Mouse (Mus musculus) limb, embryonic 12.5 days (tissue): ENCODE results near the gene Smyd5. TPM values are rescaled to one million over a fixed set of nuclear protein-coding genes. Genes with fewer than 3 reads are reported as not detected.

Experiments
- ATAC-seq: fragments of 200-750 bp; cut with Nextera tagmentation; 2 replicates; pipeline ENCODE4 v1.8.0; 2017; ENCODE audit warnings: low read depth, moderate TSS enrichment; ENCODE audit not compliant: insufficient number of reproducible peaks, insufficient read depth, low FRiP score, low TSS enrichment
- H3K27ac ChIP-seq: fragments of 300-500 bp; sonication (generic); 2 replicates; pipeline ENCODE4 v1.5.1; 2016; ENCODE audit warnings: mild to moderate bottlenecking, moderate library complexity
- H3K27me3 ChIP-seq: fragments of 300-500 bp; sonication (generic); 2 replicates; pipeline ENCODE4 v1.6.1; 2016; ENCODE audit warnings: mild to moderate bottlenecking, moderate library complexity
- H3K36me3 ChIP-seq: fragments of 300-500 bp; sonication (generic); 2 replicates; pipeline ENCODE4 v1.6.1; 2016; ENCODE audit warnings: mild to moderate bottlenecking, moderate library complexity
- H3K4me1 ChIP-seq: fragments of 300-500 bp; sonication (generic); replicated peaks from 2 replicates; pipeline ENCODE4 v1.6.1; 2016
- H3K4me2 ChIP-seq: fragments of 300-500 bp; sonication (generic); 2 replicates; pipeline ENCODE4 v1.6.1; 2016; ENCODE audit warnings: mild to moderate bottlenecking, moderate library complexity
- H3K4me3 ChIP-seq: fragments of 300-500 bp; sonication (generic); replicated peaks from 2 replicates; pipeline ENCODE4 v1.5.1; 2016; ENCODE audit warnings: mild to moderate bottlenecking
- H3K9ac ChIP-seq: fragments of 300-500 bp; sonication (generic); replicated peaks from 2 replicates; pipeline ENCODE4 v1.6.1; 2016; ENCODE audit warnings: mild to moderate bottlenecking, moderate library complexity
- H3K9me3 ChIP-seq: fragments of 300-500 bp; sonication (generic); 2 replicates; pipeline ENCODE4 v1.6.1; 2016; ENCODE audit warnings: mild to moderate bottlenecking, moderate library complexity
- WGBS: fragments of 180-500 bp; shearing (Covaris S2); methylation state at CpG from one replicate; pipeline ENCODE4 v1.1.7; 2016; 5-methylcytosine and 5-hydroxymethylcytosine counted together
- polyA plus RNA-seq: library from polyadenylated mRNA; unstranded; fragments of >200 nt; fragmentation: Nextera tagmentation; extraction: Ambion mirVana; gene quantifications from 2 replicates; pipeline ENCODE4 v1.2.1, GENCODE M21; 2016

Gene Smyd5
- polyA plus RNA-seq, 1 experiment from 2014 or later, result 66.2 TPM

DNA sequence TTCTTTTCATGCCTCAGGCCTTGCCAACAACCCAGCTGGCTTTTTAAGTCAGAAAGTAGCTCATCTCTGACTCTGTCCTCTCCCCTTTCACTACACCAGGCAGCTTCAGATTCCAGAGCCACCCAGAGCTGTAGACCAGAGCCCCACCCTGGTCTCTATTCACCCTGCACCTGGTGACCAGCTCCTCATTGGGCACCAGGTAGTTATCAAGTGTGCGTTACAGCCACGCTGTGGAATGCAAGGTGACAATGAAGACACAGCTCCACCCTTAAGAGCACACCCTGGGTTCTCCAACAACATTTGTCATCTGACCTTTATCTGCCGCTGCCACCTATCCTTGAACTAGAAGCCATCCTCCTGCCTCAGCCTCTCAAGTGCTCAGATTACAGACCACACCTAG, 43.8 kb downstream of the Smyd5 start:
- no peak overlapping the region for H3K9ac ChIP-seq
- H3K4me3 ChIP-seq, result no peak overlapping the region
- peaks cover 4% of the 10 kb centered on the region for H3K4me1 ChIP-seq
- 94% methylated on average over 3 of the region's 3 CpGs for WGBS
- ATAC-seq, result no peak
- no peak overlapping the region for H3K4me2 ChIP-seq
- no peak overlapping the region for H3K27ac ChIP-seq
- no peaks in the 10 kb centered on the region for H3K9me3 ChIP-seq
- H3K36me3 ChIP-seq, result peaks cover 5% of the 10 kb centered on the region; the same call in 1 of the 2 replicates
- H3K27me3 ChIP-seq, result peaks cover 41% of the 10 kb centered on the region

- peaks cover 5% of the 10 kb centered on the region; the same call in 1 of the 2 replicates for H3K36me3 ChIP-seq
- no peaks in the 10 kb centered on the region for H3K9me3 ChIP-seq
- H3K4me1 ChIP-seq, result peaks cover 4% of the 10 kb centered on the region
- 32% methylated on average over 10 of the region's 10 CpGs for WGBS
- H3K4me2 ChIP-seq, result no peak overlapping the region
- ATAC-seq, result peak; percentile 73; the same call in 1 of the 2 replicates
- no peak overlapping the region for H3K9ac ChIP-seq
- H3K27me3 ChIP-seq, result peaks cover 59% of the 10 kb centered on the region
- H3K27ac ChIP-seq, result peak overlapping the region; percentile 23; the same call in 1 of the 2 replicates
- H3K4me3 ChIP-seq, result no peak overlapping the region
These were observed 45.7 kb downstream of the Smyd5 start for GRCm38 (mm10) chr6:85477366-85477917.

GRCm38 (mm10) chr6:85478416-85478815, 46.6 kb downstream of the Smyd5 start:
- Histone ChIP-seq H3K4me1 (peaks cover 4% of the 10 kb centered on the region), H3K27me3 (peaks cover 61% of the 10 kb centered on the region), H3K9me3 (no peaks in the 10 kb centered on the region), H3K4me3 (no peak overlapping the region), H3K27ac (no peak overlapping the region), H3K9ac (no peak overlapping the region), H3K36me3 (0 out of 2 replicates have a peak, but pooled peaks cover 5% of the 10 kb centered on the region), H3K4me2 (no peak overlapping the region)
- WGBS, result 46% methylated on average over 14 of the region's 14 CpGs
- ATAC-seq, result no peak

DNA sequence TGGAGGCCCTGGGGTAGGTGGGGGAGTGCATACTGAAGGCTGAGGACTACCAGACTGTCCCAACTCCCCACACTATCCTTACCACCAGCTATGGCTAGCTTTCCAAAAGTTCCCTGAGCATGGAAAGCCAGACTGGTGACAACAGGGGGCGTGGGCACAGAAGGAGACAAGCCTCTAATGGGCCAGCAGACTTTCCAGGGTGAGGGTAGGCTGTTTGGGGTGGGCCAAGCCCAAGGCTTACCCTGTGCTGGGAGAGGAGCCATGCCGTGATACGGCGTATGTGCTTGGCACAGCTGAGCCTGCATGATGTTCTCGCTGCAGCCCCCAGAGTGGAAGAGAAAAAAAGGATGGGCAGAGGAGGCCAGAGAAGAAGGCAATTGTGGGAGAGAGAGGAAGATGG, 48.2 kb downstream of the Smyd5 start:
- WGBS, result 82% methylated on average over 5 of the region's 5 CpGs
- no peak for ATAC-seq

DNA sequence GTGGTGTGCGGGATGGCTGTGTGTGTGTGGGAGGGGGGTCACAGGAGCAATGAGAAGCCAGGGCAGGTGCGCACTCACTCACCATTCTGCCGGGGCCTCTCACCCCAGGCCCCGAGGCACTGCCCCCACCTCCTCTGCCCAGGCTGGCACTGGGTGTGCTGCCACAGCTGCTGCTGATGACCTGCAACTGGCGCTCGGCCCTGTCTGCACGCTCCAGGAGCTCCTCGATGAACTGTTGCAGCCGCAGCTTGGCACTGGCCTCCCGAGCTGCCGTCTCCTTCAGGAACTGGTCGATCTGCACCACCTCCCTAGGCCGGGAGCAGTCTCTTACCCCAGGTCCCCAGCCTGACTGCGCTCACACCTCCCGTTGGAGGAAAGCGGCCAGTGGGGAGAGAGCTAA, 48.9 kb downstream of the Smyd5 start:
- WGBS, result 65% methylated on average over 16 of the region's 16 CpGs

More for the DNA sequence above, 48.2 kb downstream of the Smyd5 start:
- H3K27ac ChIP-seq, result no peak overlapping the region
- 0 out of 2 replicates have a peak, but pooled peaks cover 1% of the 10 kb centered on the region for H3K36me3 ChIP-seq
- no peaks in the 10 kb centered on the region for H3K9me3 ChIP-seq
- H3K4me1 ChIP-seq, result peaks cover 18% of the 10 kb centered on the region
- no peak overlapping the region for H3K9ac ChIP-seq
- no peak overlapping the region for H3K4me2 ChIP-seq
- peaks cover 77% of the 10 kb centered on the region for H3K27me3 ChIP-seq
- no peak overlapping the region for H3K4me3 ChIP-seq

GRCm38 (mm10) chr6:85483843-85484721, 52.3 kb downstream of the Smyd5 start:
- ATAC-seq, result no peak; the same call in 1 of the 2 replicates
- WGBS, result 3% methylated on average over 92 of the region's 92 CpGs
- Histone ChIP-seq H3K9me3 (no peaks in the 10 kb centered on the region), H3K36me3 (no peaks in the 10 kb centered on the region), H3K4me1 (peaks cover 19% of the 10 kb centered on the region), H3K27me3 (peaks cover 85% of the 10 kb centered on the region), H3K27ac (no peak overlapping the region), H3K4me3 (peak overlapping the region; percentile 46), H3K4me2 (peak overlapping the region; percentile 69), H3K9ac (peak overlapping the region; percentile 45; the same call in 1 of the 2 replicates)

More for the DNA sequence above, 48.9 kb downstream of the Smyd5 start:
- H3K4me3 ChIP-seq, result no peak overlapping the region
- H3K4me1 ChIP-seq, result peaks cover 18% of the 10 kb centered on the region
- H3K36me3 ChIP-seq, result no peaks in the 10 kb centered on the region
- no peak for ATAC-seq
- no peaks in the 10 kb centered on the region for H3K9me3 ChIP-seq
- H3K27me3 ChIP-seq, result peaks cover 84% of the 10 kb centered on the region
- H3K27ac ChIP-seq, result no peak overlapping the region
- no peak overlapping the region for H3K9ac ChIP-seq
- H3K4me2 ChIP-seq, result no peak overlapping the region

GRCm38 (mm10) chr6:85485738-85486137, 53.9 kb downstream of the Smyd5 start:
- ATAC-seq, result no peak
- Histone ChIP-seq H3K4me2 (no peak overlapping the region), H3K36me3 (no peaks in the 10 kb centered on the region), H3K4me3 (no peak overlapping the region), H3K4me1 (peaks cover 36% of the 10 kb centered on the region), H3K9ac (no peak overlapping the region), H3K27me3 (peaks cover 71% of the 10 kb centered on the region), H3K27ac (no peak overlapping the region), H3K9me3 (no peaks in the 10 kb centered on the region)
- WGBS, result 70% methylated on average over 2 of the region's 2 CpGs

- H3K4me3 ChIP-seq, result no peak overlapping the region
- WGBS, result 86% methylated on average over 4 of the region's 4 CpGs
- no peak overlapping the region for H3K27ac ChIP-seq
- H3K27me3 ChIP-seq, result peaks cover 43% of the 10 kb centered on the region
- no peak for ATAC-seq
- no peaks in the 10 kb centered on the region for H3K36me3 ChIP-seq
- peaks cover 48% of the 10 kb centered on the region for H3K4me1 ChIP-seq
- H3K4me2 ChIP-seq, result no peak overlapping the region
- H3K9ac ChIP-seq, result no peak overlapping the region
- H3K9me3 ChIP-seq, result no peaks in the 10 kb centered on the region
These were observed 56.7 kb downstream of the Smyd5 start for GRCm38 (mm10) chr6:85488510-85488909.

- H3K4me3 ChIP-seq, result no peak overlapping the region
- no peaks in the 10 kb centered on the region for H3K9me3 ChIP-seq
- no peak overlapping the region for H3K4me2 ChIP-seq
- WGBS, result 75% methylated on average over 3 of the region's 3 CpGs
- no peaks in the 10 kb centered on the region for H3K36me3 ChIP-seq
- no peak overlapping the region for H3K9ac ChIP-seq
- peaks cover 36% of the 10 kb centered on the region for H3K4me1 ChIP-seq
- H3K27ac ChIP-seq, result no peak overlapping the region
- peaks cover 36% of the 10 kb centered on the region for H3K27me3 ChIP-seq
- no peak for ATAC-seq
These were observed 57.9 kb downstream of the Smyd5 start for GRCm38 (mm10) chr6:85489717-85490116.

- Histone ChIP-seq H3K9ac (no peak overlapping the region), H3K36me3 (no peaks in the 10 kb centered on the region), H3K27me3 (peaks cover 30% of the 10 kb centered on the region), H3K4me1 (peaks cover 34% of the 10 kb centered on the region), H3K9me3 (no peaks in the 10 kb centered on the region), H3K4me2 (no peak overlapping the region), H3K4me3 (no peak overlapping the region), H3K27ac (no peak overlapping the region)
- WGBS, result 83% methylated on average over 4 of the region's 4 CpGs
- no peak for ATAC-seq
These were observed 58.5 kb downstream of the Smyd5 start for GRCm38 (mm10) chr6:85490252-85490651.

GRCm38 (mm10) chr6:85491606-85492005, 59.8 kb downstream of the Smyd5 start:
- WGBS, result 20% methylated on average over 3 of the region's 3 CpGs
- H3K36me3 ChIP-seq, result no peaks in the 10 kb centered on the region
- H3K4me2 ChIP-seq, result no peak overlapping the region
- peaks cover 34% of the 10 kb centered on the region for H3K4me1 ChIP-seq
- no peak overlapping the region for H3K4me3 ChIP-seq
- H3K9me3 ChIP-seq, result no peaks in the 10 kb centered on the region
- no peak overlapping the region for H3K27ac ChIP-seq
- peaks cover 17% of the 10 kb centered on the region; the same call in 1 of the 2 replicates for H3K27me3 ChIP-seq
- peak; percentile 66 for ATAC-seq
- no peak overlapping the region for H3K9ac ChIP-seq
